Mouse (Mus musculus): ENCODE measurements around the gene Srgap3. TPM values are rescaled to one million over a fixed set of nuclear protein-coding genes. Genes with fewer than 3 reads are reported as not detected.
A peak's percentile ranks its signal among the peaks of the same experiment; 100 is the strongest.
"Not testable (repeated sequence)": the region's sequence is repeated elsewhere in the genome, so short reads cannot be mapped to it uniquely, and the experiment has no call there.

Gene Srgap3
- polyA plus RNA-seq, 1 experiment from 2014 or later = 33.7 TPM

DNA sequence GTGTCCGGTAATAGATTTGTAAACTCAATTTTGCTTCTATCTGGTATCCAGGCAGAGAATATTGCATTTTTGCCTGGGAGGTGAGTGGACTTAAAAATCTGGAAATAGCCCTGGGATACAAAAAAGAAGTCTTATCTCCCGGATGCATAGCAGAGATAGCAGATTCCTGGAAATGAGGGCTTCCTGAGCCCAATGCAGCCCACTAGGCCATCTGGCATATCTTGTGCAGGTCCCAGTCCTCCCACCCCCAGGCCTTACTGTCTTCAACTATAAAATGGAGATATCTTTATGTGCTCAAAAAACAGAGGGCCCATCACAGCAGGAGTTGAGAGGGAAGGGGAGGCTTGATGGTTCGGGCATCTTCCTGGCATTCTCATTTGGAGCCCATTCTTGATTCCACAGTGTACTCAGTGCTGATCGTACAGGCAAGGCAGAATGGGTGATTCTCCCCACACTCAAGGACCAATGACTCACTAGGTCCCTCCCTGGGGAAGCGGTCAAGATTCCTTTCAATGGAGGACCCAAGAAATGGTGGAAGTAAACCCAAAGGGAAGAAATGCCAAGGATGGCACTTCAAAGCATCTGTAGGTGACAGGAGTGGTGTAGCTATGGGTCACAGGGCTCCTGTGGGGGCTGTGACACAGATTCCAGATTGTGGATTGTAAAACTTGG lies 226.5 kb downstream of the Srgap3 start:
- no peak overlapping the region for H3K4me2 ChIP-seq (replicated peaks)
- 90% methylated on average over 5 of the region's 5 CpGs for WGBS
- no peaks in the 10 kb centered on the region for H3K4me1 ChIP-seq
- no peaks in the 10 kb centered on the region for H3K9me3 ChIP-seq
- no peak overlapping the region for H3K9ac ChIP-seq (replicated peaks)
- no peaks in the 10 kb centered on the region for H3K27me3 ChIP-seq
- H3K27ac ChIP-seq (replicated peaks) = no peak overlapping the region
- ATAC-seq (replicated peaks) = no peak
- no peak overlapping the region for H3K4me3 ChIP-seq
- H3K36me3 ChIP-seq = peaks cover 43% of the 10 kb centered on the region

DNA sequence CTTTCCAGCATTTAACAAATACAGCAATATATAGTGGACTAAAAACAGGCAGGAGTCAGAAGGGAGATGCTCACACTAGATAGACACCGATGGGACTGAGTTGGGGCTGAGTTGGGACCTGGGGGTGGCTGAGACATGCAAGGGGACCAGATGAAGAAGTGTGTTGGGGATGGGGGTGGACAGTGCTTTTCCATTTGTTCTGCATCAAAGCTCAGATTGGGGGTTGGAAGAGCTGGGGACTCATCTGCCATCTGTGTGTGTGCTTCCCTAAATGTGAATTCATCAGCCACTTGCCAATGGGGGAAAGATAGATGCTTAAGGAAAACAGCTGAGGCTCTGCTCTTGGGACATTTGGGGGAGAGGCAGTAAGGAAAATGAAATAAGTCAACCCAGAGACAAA lies 227.1 kb downstream of the Srgap3 start:
- ATAC-seq (replicated peaks) = no peak

DNA sequence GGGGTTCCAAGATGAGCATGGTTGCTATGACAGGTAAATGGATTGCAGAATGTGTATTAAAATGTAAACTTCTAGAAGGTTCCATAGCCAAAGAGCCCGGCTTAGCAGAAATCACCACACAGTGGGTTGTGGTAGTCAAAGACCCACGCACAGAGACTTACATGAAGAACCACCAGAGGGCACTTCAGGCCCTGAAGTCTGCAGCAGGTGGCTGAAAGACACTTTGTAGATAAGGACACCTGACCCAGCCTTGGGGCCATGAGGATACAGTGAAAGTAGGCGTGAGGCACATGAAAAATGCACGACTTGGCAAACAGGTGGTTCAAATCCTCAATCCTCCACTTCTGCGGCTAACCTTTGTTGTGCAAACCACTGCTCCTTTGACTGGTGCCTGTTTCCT lies 229.9 kb downstream of the Srgap3 start:
- WGBS = 57% methylated on average over 5 of the region's 5 CpGs
- Histone ChIP-seq H3K36me3 (peaks cover 24% of the 10 kb centered on the region), H3K4me2 (replicated peaks) (no peak overlapping the region), H3K4me1 (no peaks in the 10 kb centered on the region), H3K4me3 (no peak overlapping the region), H3K27me3 (no peaks in the 10 kb centered on the region), H3K9me3 (no peaks in the 10 kb centered on the region), H3K9ac (replicated peaks) (no peak overlapping the region), H3K27ac (replicated peaks) (no peak overlapping the region)
- ATAC-seq (replicated peaks) = peak; percentile 24; the same call in 1 of the 2 replicates

More for the DNA sequence above, 227.1 kb downstream of the Srgap3 start:
- Histone ChIP-seq H3K4me1 (no peaks in the 10 kb centered on the region), H3K4me2 (replicated peaks) (no peak overlapping the region), H3K27ac (replicated peaks) (no peak overlapping the region), H3K4me3 (no peak overlapping the region), H3K9me3 (no peaks in the 10 kb centered on the region), H3K36me3 (peaks cover 41% of the 10 kb centered on the region), H3K27me3 (no peaks in the 10 kb centered on the region), H3K9ac (replicated peaks) (no peak overlapping the region)
- WGBS = 97% methylated on average over 1 of the region's 1 CpGs

DNA sequence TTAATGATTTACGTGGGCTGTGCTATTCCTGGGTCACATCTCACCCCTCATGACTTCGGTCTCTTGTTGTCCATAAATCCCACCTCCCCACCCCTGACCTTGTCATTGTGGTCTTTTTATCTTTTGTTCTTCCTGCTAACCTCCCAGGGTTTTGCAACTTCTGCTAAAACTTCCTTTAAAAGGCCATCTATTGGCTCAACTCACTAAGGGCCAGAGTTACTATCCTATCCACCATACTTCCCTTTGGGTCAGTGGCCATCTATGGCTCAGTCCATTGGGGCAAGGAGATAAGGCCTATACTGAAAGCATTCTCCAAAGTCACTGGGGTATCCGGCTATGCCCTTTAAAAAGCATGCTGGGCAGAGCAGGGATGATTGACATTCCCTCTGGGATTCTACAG lies 233.1 kb downstream of the Srgap3 start:
- Histone ChIP-seq H3K9ac (replicated peaks) (no peak overlapping the region), H3K27ac (replicated peaks) (no peak overlapping the region), H3K4me2 (replicated peaks) (no peak overlapping the region), H3K4me1 (no peaks in the 10 kb centered on the region), H3K4me3 (no peak overlapping the region), H3K36me3 (peaks cover 1% of the 10 kb centered on the region; the same call in 1 of the 2 replicates), H3K27me3 (no peaks in the 10 kb centered on the region), H3K9me3 (no peaks in the 10 kb centered on the region)
- ATAC-seq (replicated peaks) = no peak
- 93% methylated on average over 3 of the region's 3 CpGs for WGBS

DNA sequence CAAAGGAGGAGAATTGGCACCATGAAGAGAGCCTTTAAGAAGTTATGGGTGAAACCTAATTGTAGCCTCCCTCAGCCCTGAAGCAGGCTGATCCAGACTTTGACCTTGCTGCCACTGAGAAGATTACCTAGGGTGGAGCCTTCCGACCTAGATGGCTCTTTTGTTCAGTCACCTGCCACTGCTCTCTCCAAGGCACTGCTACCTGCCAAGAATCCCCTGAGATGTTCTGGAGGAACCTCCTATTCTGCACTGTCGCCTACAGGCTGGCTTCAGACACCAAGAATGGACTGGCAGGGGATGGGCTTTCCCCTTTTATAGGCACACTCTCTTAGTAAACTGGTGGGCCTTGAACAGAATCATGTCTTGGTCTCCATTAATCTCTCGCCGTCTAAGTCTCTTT lies 244.8 kb downstream of the Srgap3 start:
- not testable (repeated sequence) for ATAC-seq (replicated peaks); H3K4me3 ChIP-seq; H3K27ac ChIP-seq (replicated peaks); H3K36me3 ChIP-seq; H3K9ac ChIP-seq (replicated peaks); H3K9me3 ChIP-seq; H3K27me3 ChIP-seq; H3K4me1 ChIP-seq; H3K4me2 ChIP-seq (replicated peaks)
- WGBS = 92% methylated on average over 4 of the region's 4 CpGs

DNA sequence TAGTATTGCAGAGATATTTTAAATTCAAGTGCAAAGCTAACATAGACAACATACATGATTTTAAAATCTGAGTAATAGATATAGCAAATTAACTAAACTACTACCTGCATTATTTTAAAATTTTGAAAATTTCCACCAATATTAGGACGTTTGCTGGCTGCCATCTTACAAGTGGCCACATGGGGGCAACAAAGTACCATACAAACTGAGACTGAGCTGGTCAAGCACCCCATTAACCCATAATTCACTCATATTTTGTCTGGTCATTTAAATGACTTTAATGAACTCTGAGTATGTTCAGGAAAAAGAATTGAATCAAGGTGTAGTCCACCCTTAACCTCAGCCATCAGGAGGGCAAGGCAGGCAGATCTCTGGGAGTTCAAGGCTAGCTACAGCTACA lies 246.7 kb downstream of the Srgap3 start:
- WGBS = 0% methylated on average over 1 of the region's 1 CpGs
- no peak overlapping the region for H3K4me2 ChIP-seq (replicated peaks)
- H3K9me3 ChIP-seq = no peaks in the 10 kb centered on the region
- H3K4me1 ChIP-seq = peaks cover 12% of the 10 kb centered on the region
- no peaks in the 10 kb centered on the region for H3K27me3 ChIP-seq
- ATAC-seq (replicated peaks) = no peak
- no peak overlapping the region for H3K27ac ChIP-seq (replicated peaks)
- H3K36me3 ChIP-seq = no peaks in the 10 kb centered on the region
- no peak overlapping the region for H3K9ac ChIP-seq (replicated peaks)
- H3K4me3 ChIP-seq = no peak overlapping the region

DNA sequence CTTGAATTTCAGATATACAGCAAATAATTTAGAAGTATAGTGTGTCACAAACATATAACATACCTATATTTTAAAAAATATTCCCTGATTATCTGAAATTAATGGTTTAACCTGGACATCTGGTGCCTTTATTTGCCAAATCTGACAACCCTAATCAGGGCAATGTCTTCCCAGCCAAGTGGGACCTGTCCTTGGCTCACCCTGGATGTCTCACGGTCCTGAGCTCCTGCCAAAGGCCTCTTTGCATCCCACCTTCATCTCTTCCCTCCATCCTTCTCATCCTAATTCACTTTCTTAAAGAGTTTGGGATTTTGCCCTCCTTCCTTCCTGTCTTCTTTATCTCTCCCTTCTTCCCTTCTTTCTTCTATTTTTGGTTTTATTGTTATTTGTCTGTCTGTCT lies 248.0 kb downstream of the Srgap3 start:
- Histone ChIP-seq H3K36me3 (no peaks in the 10 kb centered on the region), H3K4me3 (no peak overlapping the region), H3K27ac (replicated peaks) (no peak overlapping the region), H3K9me3 (no peaks in the 10 kb centered on the region), H3K4me2 (replicated peaks) (no peak overlapping the region), H3K27me3 (no peaks in the 10 kb centered on the region), H3K9ac (replicated peaks) (no peak overlapping the region), H3K4me1 (peaks cover 13% of the 10 kb centered on the region)
- WGBS = 48% methylated on average over 1 of the region's 1 CpGs
- no peak for ATAC-seq (replicated peaks)

DNA sequence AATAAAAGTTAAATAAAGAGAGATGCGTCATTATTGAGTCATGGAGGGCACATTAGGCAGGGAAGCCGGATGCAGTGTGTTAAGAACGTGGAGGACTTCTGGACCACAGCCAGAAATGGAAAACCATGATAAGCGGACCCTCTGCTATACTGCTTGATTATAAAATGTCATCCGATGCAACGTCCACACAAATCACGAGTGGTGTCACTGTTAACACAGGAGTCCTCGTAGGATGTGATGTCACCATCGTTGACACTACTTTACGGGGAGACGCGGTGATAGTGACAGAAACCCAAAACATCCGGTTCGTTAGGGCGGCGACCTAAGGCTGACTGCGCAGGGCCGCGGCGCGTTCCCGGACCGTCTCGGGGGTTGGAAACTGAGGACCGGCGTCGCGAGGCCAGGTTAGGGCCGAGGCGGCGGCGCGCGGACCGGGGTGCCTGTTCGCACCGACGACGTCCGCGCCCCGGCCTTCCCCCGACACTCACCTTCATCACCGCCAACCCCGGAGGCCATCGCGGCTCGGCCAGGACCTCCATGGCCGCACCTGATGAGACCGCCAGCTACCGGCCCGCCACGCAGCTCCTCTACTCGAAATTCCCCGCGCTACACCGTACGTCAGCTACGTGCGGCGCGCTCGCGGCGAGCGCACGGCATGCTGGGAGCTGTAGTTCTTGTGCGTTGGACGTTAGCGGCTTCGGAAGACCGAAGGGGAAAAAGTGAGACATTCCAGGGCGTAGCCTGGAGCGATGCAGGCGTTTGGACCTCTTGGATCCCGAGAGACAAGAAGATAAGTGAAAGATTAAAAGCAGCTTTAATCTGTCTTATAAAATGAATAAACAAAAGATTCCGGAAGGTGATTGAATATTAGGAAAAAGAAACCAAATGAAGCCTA lies 250.8 kb downstream of the Srgap3 start, which contains the start of gene Rad18:
TSS of gene Rad18 (minus strand) at position 631 of the 895 bp plus-strand sequence.
- peak within 1 kb of the TSS; percentile 57 for H3K9ac ChIP-seq (replicated peaks)
- peak within 1 kb of the TSS; percentile 85 for H3K4me3 ChIP-seq
- peak; percentile 94 for ATAC-seq (replicated peaks)
- under 1% methylated on average over 77 of the region's 77 CpGs for WGBS
- H3K9me3 ChIP-seq = no peaks in the 10 kb centered on the region
- H3K4me2 ChIP-seq (replicated peaks) = peak within 1 kb of the TSS; percentile 83
- peaks cover 13% of the 10 kb centered on the region for H3K4me1 ChIP-seq
- H3K27me3 ChIP-seq = no peaks in the 10 kb centered on the region
- no peak within 1 kb of the TSS; the same call in 1 of the 2 replicates for H3K27ac ChIP-seq (replicated peaks)
- H3K36me3 ChIP-seq = no peaks in the 10 kb centered on the region

DNA sequence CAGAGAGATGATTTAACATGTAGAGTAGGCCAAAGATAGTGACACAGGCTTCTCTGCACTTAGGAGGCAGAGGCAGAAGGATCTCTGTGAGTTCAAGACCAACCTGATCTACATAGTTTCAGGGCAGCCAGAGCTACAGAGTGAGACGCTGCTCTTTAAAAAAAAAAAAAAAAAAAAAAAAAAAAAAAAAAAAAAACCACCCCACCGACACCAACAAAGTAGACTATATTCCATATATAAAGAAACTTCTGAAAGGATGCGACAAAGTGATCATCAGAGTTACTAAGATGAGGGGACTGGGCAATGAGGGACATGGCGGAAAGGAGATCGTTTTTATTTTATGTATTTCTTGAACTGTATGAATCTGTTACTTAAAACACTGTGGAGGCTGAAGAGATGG lies 252.6 kb downstream of the Srgap3 start:
- H3K9ac ChIP-seq (replicated peaks) = no peak overlapping the region
- 94% methylated on average over 5 of the region's 5 CpGs for WGBS
- no peaks in the 10 kb centered on the region for H3K27me3 ChIP-seq

DNA sequence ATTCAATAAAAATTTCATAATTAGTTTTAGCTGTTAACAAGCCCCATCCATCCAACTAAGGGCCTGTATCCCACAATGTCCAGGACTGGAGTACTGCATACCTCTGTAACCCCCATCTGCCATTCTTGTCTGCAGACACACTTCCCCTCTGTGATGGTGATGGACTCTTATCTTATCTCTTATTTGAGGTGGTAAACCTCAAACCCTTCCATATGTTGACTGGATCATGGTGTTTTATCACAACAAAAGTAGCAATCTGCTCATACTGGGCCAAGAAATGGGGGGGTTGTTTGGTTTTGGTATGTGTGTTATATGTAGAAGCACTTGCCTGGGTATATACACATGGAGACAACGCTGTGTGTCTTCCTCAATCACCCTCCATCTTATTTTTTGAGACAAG lies 255.5 kb downstream of the Srgap3 start:
- ATAC-seq (replicated peaks) = no peak
- WGBS = 98% methylated on average over 1 of the region's 1 CpGs

More for the DNA sequence above, 252.6 kb downstream of the Srgap3 start:
- peaks cover 13% of the 10 kb centered on the region for H3K4me1 ChIP-seq
- no peak overlapping the region for H3K4me2 ChIP-seq (replicated peaks)
- no peaks in the 10 kb centered on the region for H3K9me3 ChIP-seq
- H3K36me3 ChIP-seq = no peaks in the 10 kb centered on the region
- ATAC-seq (replicated peaks) = no peak
- H3K4me3 ChIP-seq = no peak overlapping the region
- no peak overlapping the region for H3K27ac ChIP-seq (replicated peaks)

DNA sequence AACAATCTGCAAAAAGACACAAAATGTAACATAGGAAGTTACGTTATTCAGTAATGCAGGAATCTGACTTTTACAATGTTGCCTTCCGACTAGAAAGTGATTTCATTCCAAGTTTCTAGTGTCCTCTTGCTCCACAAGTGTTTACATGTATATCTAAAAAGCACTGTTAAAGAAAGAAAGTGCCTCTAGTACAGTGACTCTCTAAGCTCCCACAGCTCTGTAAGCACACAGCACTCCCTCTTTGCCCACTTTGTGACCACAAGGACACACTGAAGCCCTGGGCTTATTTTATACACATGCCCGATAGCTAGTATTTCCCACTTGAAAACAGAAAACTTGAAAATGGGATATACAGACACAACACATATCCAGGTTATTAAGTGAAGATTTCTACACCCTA lies 259.0 kb downstream of the Srgap3 start:
- no peaks in the 10 kb centered on the region for H3K36me3 ChIP-seq
- 92% methylated on average over 3 of the region's 3 CpGs for WGBS
- H3K27ac ChIP-seq (replicated peaks) = no peak overlapping the region
- no peak for ATAC-seq (replicated peaks)
- H3K4me2 ChIP-seq (replicated peaks) = no peak overlapping the region
- no peaks in the 10 kb centered on the region for H3K27me3 ChIP-seq
- no peak overlapping the region for H3K9ac ChIP-seq (replicated peaks)
- H3K9me3 ChIP-seq = no peaks in the 10 kb centered on the region
- no peak overlapping the region for H3K4me3 ChIP-seq
- H3K4me1 ChIP-seq = no peaks in the 10 kb centered on the region

More for the DNA sequence above, 255.5 kb downstream of the Srgap3 start:
- H3K36me3 ChIP-seq = no peaks in the 10 kb centered on the region
- H3K9ac ChIP-seq (replicated peaks) = no peak overlapping the region
- peaks cover 9% of the 10 kb centered on the region for H3K4me1 ChIP-seq
- no peaks in the 10 kb centered on the region for H3K9me3 ChIP-seq
- no peak overlapping the region for H3K27ac ChIP-seq (replicated peaks)
- H3K27me3 ChIP-seq = no peaks in the 10 kb centered on the region
- no peak overlapping the region for H3K4me3 ChIP-seq
- H3K4me2 ChIP-seq (replicated peaks) = no peak overlapping the region

DNA sequence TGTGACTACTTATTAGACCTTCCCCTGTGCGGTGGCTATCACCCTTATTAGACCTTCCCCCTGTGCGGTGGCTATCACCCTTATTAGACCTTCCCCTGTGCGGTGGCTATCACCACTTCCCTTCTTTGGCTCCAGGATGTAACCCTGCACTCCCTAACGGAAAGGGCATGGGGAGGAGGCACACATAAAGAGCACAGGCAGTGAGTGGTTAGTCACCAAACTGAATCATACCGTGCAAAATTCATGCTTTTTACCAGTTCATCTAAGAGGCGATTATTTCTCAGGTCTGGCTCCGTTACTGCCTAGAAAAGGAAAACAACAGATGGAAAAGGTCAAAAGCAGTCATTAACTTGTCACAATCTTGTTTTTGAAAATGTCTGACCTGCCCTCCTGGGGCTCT lies 260.6 kb downstream of the Srgap3 start:
- Histone ChIP-seq H3K27me3 (no peaks in the 10 kb centered on the region), H3K36me3 (no peaks in the 10 kb centered on the region; the same call in 1 of the 2 replicates), H3K9ac (replicated peaks) (no peak overlapping the region), H3K4me3 (no peak overlapping the region), H3K4me2 (replicated peaks) (no peak overlapping the region), H3K27ac (replicated peaks) (no peak overlapping the region), H3K9me3 (no peaks in the 10 kb centered on the region), H3K4me1 (no peaks in the 10 kb centered on the region)
- ATAC-seq (replicated peaks) = no peak
- WGBS = 86% methylated on average over 7 of the region's 7 CpGs

All from forebrain, embryonic 15.5 days (tissue).